Mouse (Mus musculus): Measurements from ENCODE around the gene Dydc2.

GRCm38 (mm10) chr14:41035146-41035798 is 33.7 kb downstream of the Dydc2 start:
- TF ChIP-seq CTCF (IDR thresholded peaks at IDR 0.05) (peak; percentile 94), EP300 (IDR thresholded peaks at IDR 0.05) (no peak)

Measured in lung, postnatal 0 days (tissue).